Mouse (Mus musculus) gastrocnemius, postnatal 14 days (tissue): Measurements from ENCODE around the gene Nde1. TPM values are rescaled to one million over a fixed set of nuclear protein-coding genes. Genes with fewer than 3 reads are reported as not detected.

Experiments
- microRNA-seq, 2 experiments: library from miRNA; unstranded; fragments of <30 nt; microRNA quantifications; one replicate each; pipeline ENCODE4 v1.2.0; 2021
- total RNA-seq, 2 experiments: library from RNA; stranded (reverse); gene quantifications; 2 replicates each; pipeline ENCODE4 v1.2.3; 2021

Gene Nde1
- total RNA-seq, 2 experiments from 2014 or later: 21.0 to 24.6 TPM

Small RNA genes lying within 50 kb of the gene (microRNA-seq; reads per million reads assigned to microRNA genes)
- gene Gm27671 (0 reads per million in 2 experiments), gene Mir484 (846 to 869 reads per million in 2 experiments)

Other genes starting within 250 kb of the Nde1 start
- under 1 TPM in 1 of 2 experiments, not detected in 1; 0.11 TPM for gene 2900011O08Rik, start 176.7 kb upstream of the Nde1 start, total RNA-seq
- not detected for gene Ifitm7, start 176.4 kb upstream of the Nde1 start, total RNA-seq
- gene Marf1, start 76 bp downstream of the Nde1 start, total RNA-seq: 10 to 100 TPM; 14.4 to 16.1 TPM
- 10 to 100 TPM; 20.8 to 21.5 TPM for gene Myh11, start 128.1 kb downstream of the Nde1 start, total RNA-seq
- 10 to 100 TPM; 54.2 to 61.6 TPM for gene Fopnl, start 154.1 kb downstream of the Nde1 start, total RNA-seq
- 10 to 100 TPM; 24.0 to 24.5 TPM for gene Abcc1, start 198.3 kb downstream of the Nde1 start, total RNA-seq